Mouse (Mus musculus): ENCODE measurements around the gene Trem2. TPM values are rescaled to one million over a fixed set of nuclear protein-coding genes. Genes with fewer than 3 reads are reported as not detected.

The Trem2 gene
- total and polyA plus RNA-seq, 2 experiments, result 0.34 to 0.74 TPM

DNA sequence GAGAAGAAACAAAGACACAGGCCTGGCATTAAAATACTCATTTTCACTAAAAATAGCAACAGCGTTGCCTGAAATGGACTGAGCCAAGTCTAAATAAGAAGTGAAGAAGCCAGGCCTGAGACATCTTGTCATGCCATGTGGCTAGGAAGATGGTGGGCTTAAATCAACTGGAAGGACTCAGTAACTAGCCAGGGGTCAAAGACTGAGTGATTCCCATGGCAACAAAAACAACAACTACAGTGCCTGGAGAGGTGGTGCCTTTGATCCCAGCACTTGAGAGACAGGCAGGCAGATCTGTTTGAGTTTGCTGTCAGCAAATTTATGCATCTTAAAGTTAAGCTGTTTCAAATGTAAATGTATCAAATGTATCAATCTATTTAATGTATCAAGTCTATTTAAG is 5.9 kb upstream of the Trem2 start:
- DNase-seq (ENCODE audit: extremely low read depth, low read depth, low spot score), result no peak
- no peaks in the 10 kb centered on the region for H3K27me3 ChIP-seq (ENCODE audit: control insufficient read depth, insufficient read depth, low read length)
- WGBS, result 93% methylated on average over 1 of the region's 1 CpGs
- no peak overlapping the region for H3K9ac ChIP-seq (ENCODE audit: low read depth, low read length)
- no peaks in the 10 kb centered on the region for H3K79me2 ChIP-seq (ENCODE audit: control insufficient read depth, insufficient read depth, low read length)
- H3K36me3 ChIP-seq (ENCODE audit: control insufficient read depth, insufficient read depth, low read length), result no peaks in the 10 kb centered on the region
- no peak overlapping the region for H3K4me3 ChIP-seq (ENCODE audit: insufficient read depth, low read depth, low read length)
- H3K4me1 ChIP-seq (ENCODE audit: control insufficient read depth, insufficient read depth, low read length), result no peaks in the 10 kb centered on the region
- no peak overlapping the region for H3K27ac ChIP-seq (replicated peaks; ENCODE audit: insufficient read depth, low read depth, low read length)
- TF ChIP-seq POLR2A (IDR thresholded peaks at IDR 0.05; ENCODE audit: extremely low read depth, insufficient read depth, low read length) (no peak), CTCF (IDR thresholded peaks at IDR 0.05; ENCODE audit: low read depth, low read length) (no peak)

DNA sequence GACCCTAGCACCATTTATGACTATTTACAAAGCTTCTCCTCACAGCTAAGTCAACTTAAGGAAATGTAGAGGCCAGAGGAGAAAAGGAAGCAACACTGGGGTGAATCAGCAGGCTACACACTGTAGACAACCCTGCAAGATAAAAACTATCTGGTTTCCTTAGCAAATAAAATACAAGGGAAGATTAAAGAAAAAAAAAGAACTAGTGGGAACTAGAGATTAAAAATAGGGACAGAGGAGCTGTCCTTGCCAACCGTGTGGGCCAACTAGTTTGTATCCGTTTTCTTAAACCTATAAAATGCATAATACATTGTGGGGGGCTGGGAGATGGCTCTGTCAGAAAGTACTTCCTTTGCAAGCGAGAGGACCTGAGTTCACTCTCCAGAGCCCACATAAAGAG is 4.3 kb upstream of the Trem2 start:
- Histone ChIP-seq H3K4me1 (ENCODE audit: control insufficient read depth, insufficient read depth, low read length) (no peaks in the 10 kb centered on the region), H3K4me3 (ENCODE audit: insufficient read depth, low read depth, low read length) (no peak overlapping the region), H3K27ac (replicated peaks; ENCODE audit: insufficient read depth, low read depth, low read length) (no peak overlapping the region), H3K79me2 (ENCODE audit: control insufficient read depth, insufficient read depth, low read length) (no peaks in the 10 kb centered on the region), H3K27me3 (ENCODE audit: control insufficient read depth, insufficient read depth, low read length) (no peaks in the 10 kb centered on the region), H3K36me3 (ENCODE audit: control insufficient read depth, insufficient read depth, low read length) (no peaks in the 10 kb centered on the region), H3K9ac (ENCODE audit: low read depth, low read length) (no peak overlapping the region)
- no peak for DNase-seq (ENCODE audit: extremely low read depth, low read depth, low spot score)
- WGBS, result 71% methylated on average over 3 of the region's 3 CpGs
- no peak for TF ChIP-seq POLR2A (IDR thresholded peaks at IDR 0.05; ENCODE audit: extremely low read depth, insufficient read depth, low read length)
- no peak for TF ChIP-seq CTCF (IDR thresholded peaks at IDR 0.05; ENCODE audit: low read depth, low read length)

DNA sequence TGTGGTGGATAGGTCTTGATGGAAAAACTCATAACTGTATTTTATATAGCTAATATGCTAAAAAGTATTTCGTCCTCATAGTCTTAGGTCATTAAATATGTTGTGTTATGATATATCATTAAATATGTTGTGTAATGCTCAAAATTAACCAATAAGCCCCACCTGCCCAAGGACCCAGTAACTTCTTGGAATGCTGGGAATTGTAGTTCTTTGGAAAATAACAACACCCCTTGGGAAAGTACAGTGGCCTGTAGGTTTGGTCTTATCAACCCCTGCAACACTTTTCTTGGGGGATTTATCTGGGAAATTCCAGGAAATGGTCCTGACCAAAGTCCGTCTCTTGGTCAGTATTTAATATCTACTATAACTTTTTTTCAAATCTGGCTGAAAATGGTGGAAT is 3.1 kb upstream of the Trem2 start:
- Histone ChIP-seq H3K27me3 (ENCODE audit: control insufficient read depth, insufficient read depth, low read length) (no peaks in the 10 kb centered on the region), H3K79me2 (ENCODE audit: control insufficient read depth, insufficient read depth, low read length) (no peaks in the 10 kb centered on the region), H3K27ac (replicated peaks; ENCODE audit: insufficient read depth, low read depth, low read length) (no peak overlapping the region), H3K9ac (ENCODE audit: low read depth, low read length) (no peak overlapping the region), H3K36me3 (ENCODE audit: control insufficient read depth, insufficient read depth, low read length) (no peaks in the 10 kb centered on the region), H3K4me1 (ENCODE audit: control insufficient read depth, insufficient read depth, low read length) (no peaks in the 10 kb centered on the region), H3K4me3 (ENCODE audit: insufficient read depth, low read depth, low read length) (no peak overlapping the region)
- no peak for DNase-seq (ENCODE audit: extremely low read depth, low read depth, low spot score)
- no peak for TF ChIP-seq CTCF (IDR thresholded peaks at IDR 0.05; ENCODE audit: low read depth, low read length)
- TF ChIP-seq POLR2A (IDR thresholded peaks at IDR 0.05; ENCODE audit: extremely low read depth, insufficient read depth, low read length), result no peak
- 91% methylated on average over 2 of the region's 2 CpGs for WGBS

DNA sequence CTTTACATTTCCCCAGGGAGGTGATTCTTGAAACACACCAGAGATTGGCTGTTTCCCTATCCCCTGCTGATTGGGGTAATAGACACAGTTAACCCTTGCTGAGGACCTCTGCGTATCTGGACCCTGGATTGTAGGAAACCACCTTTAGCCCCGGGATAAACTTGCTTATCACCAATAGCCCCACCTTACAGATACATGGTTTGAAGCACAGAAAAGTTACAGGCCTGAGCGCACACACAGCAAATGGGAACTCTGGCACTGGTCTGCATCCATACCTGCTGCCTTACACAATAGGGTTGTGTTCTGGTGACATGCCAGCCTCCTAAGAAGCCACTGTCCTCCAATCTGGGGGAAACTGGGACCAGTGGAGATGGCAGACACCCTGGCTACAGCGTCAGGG is 377 bp upstream of the Trem2 start:
- Histone ChIP-seq H3K36me3 (ENCODE audit: control insufficient read depth, insufficient read depth, low read length) (no peaks in the 10 kb centered on the region), H3K9ac (ENCODE audit: low read depth, low read length) (no peak overlapping the region), H3K4me3 (ENCODE audit: insufficient read depth, low read depth, low read length) (no peak overlapping the region), H3K27me3 (ENCODE audit: control insufficient read depth, insufficient read depth, low read length) (no peaks in the 10 kb centered on the region), H3K79me2 (ENCODE audit: control insufficient read depth, insufficient read depth, low read length) (no peaks in the 10 kb centered on the region), H3K27ac (replicated peaks; ENCODE audit: insufficient read depth, low read depth, low read length) (no peak overlapping the region), H3K4me1 (ENCODE audit: control insufficient read depth, insufficient read depth, low read length) (no peaks in the 10 kb centered on the region)
- no peak for DNase-seq (ENCODE audit: extremely low read depth, low read depth, low spot score)
- 80% methylated on average over 4 of the region's 4 CpGs for WGBS
- TF ChIP-seq CTCF (IDR thresholded peaks at IDR 0.05; ENCODE audit: low read depth, low read length) (no peak), POLR2A (IDR thresholded peaks at IDR 0.05; ENCODE audit: extremely low read depth, insufficient read depth, low read length) (no peak)

DNA sequence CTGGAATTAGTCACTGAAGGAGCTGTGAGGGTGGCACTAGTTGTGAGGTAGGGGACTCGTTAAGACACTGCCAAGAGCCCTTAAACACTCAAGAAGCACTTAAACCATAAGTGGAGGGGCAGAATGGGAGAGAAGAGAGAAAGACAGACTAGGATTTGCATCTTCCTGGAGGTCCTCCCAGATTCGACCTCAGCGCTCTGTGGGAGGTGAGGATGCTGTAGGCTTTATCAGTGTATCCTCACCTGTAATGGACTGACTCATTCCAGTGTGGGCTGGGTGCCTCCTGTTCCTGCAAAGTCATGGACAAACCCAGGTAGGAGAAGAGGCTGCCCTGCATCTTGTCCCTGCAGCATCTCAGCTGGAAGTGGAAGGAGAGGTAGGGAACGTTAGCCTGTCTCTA is 633 bp downstream of the Trem2 start:
- no peaks in the 10 kb centered on the region for H3K4me1 ChIP-seq (ENCODE audit: control insufficient read depth, insufficient read depth, low read length)
- TF ChIP-seq CTCF (IDR thresholded peaks at IDR 0.05; ENCODE audit: low read depth, low read length) (no peak), POLR2A (IDR thresholded peaks at IDR 0.05; ENCODE audit: extremely low read depth, insufficient read depth, low read length) (no peak)
- H3K27ac ChIP-seq (replicated peaks; ENCODE audit: insufficient read depth, low read depth, low read length), result no peak overlapping the region
- DNase-seq (ENCODE audit: extremely low read depth, low read depth, low spot score), result no peak
- H3K27me3 ChIP-seq (ENCODE audit: control insufficient read depth, insufficient read depth, low read length), result no peaks in the 10 kb centered on the region
- no peaks in the 10 kb centered on the region for H3K36me3 ChIP-seq (ENCODE audit: control insufficient read depth, insufficient read depth, low read length)
- H3K79me2 ChIP-seq (ENCODE audit: control insufficient read depth, insufficient read depth, low read length), result no peaks in the 10 kb centered on the region
- no peak overlapping the region for H3K4me3 ChIP-seq (ENCODE audit: insufficient read depth, low read depth, low read length)
- H3K9ac ChIP-seq (ENCODE audit: low read depth, low read length), result no peak overlapping the region
- WGBS, result 65% methylated on average over 4 of the region's 4 CpGs

DNA sequence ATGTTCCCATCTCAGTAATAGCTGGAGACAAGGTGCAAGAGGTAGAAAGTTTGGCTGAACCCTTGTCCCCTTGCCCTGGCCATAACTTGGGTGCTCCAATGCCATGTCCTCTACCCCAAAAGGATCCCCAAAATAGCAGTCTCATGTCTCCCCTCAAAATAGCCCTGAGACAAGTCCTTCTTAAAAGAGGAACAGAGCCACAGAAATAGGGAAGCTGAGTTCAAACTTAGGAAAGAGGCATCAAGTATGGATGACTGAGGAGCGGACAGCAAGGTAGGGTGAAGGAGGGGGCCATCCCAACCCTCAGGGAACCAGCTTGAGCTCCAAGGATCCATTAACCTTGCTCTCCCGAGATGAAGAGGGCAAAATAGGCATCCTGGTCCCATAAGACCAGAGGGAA is 1.1 kb downstream of the Trem2 start:
- H3K27me3 ChIP-seq (ENCODE audit: control insufficient read depth, insufficient read depth, low read length), result no peaks in the 10 kb centered on the region
- no peak overlapping the region for H3K9ac ChIP-seq (ENCODE audit: low read depth, low read length)
- no peaks in the 10 kb centered on the region for H3K4me1 ChIP-seq (ENCODE audit: control insufficient read depth, insufficient read depth, low read length)
- no peak overlapping the region for H3K4me3 ChIP-seq (ENCODE audit: insufficient read depth, low read depth, low read length)
- WGBS, result 63% methylated on average over 2 of the region's 2 CpGs
- no peaks in the 10 kb centered on the region for H3K36me3 ChIP-seq (ENCODE audit: control insufficient read depth, insufficient read depth, low read length)
- peak; percentile 14 for DNase-seq (ENCODE audit: extremely low read depth, low read depth, low spot score)
- TF ChIP-seq CTCF (IDR thresholded peaks at IDR 0.05; ENCODE audit: low read depth, low read length) (no peak), POLR2A (IDR thresholded peaks at IDR 0.05; ENCODE audit: extremely low read depth, insufficient read depth, low read length) (no peak)
- no peaks in the 10 kb centered on the region for H3K79me2 ChIP-seq (ENCODE audit: control insufficient read depth, insufficient read depth, low read length)
- no peak overlapping the region for H3K27ac ChIP-seq (replicated peaks; ENCODE audit: insufficient read depth, low read depth, low read length)
